Mouse (Mus musculus) stomach, embryonic 16.5 days (tissue): ENCODE measurements around the gene Nr1i2. TPM values are rescaled to one million over a fixed set of nuclear protein-coding genes. Genes with fewer than 3 reads are reported as not detected.

Experiments used
- ATAC-seq: fragments of 200-750 bp; cut with Nextera tagmentation; 2 replicates; pipeline ENCODE4 v1.8.0; 2017; ENCODE audit warnings: moderate number of reproducible peaks, moderate TSS enrichment; ENCODE audit not compliant: insufficient read depth, low FRiP score
- H3K27ac ChIP-seq: fragments of 300-500 bp; sonication (generic); 2 replicates; pipeline ENCODE4 v1.5.1; 2014; ENCODE audit warnings: low read length
- H3K27me3 ChIP-seq: fragments of 300-500 bp; sonication (generic); 2 replicates; pipeline ENCODE4 v1.6.1; 2014; ENCODE audit warnings: low read length, control low read depth, mixed read lengths; ENCODE audit not compliant: control insufficient read depth, insufficient read depth
- H3K36me3 ChIP-seq: fragments of 300-500 bp; sonication (generic); 2 replicates; pipeline ENCODE4 v1.6.1; 2014; ENCODE audit warnings: low read length; ENCODE audit not compliant: control insufficient read depth, insufficient read depth
- H3K4me1 ChIP-seq: fragments of 300-500 bp; sonication (generic); 2 replicates; pipeline ENCODE4 v1.6.1; 2014; ENCODE audit warnings: low read length, control low read depth, mixed read lengths; ENCODE audit not compliant: control insufficient read depth, insufficient read depth
- H3K4me2 ChIP-seq: fragments of 300-500 bp; sonication (generic); 2 replicates; pipeline ENCODE4 v1.6.1; 2014; ENCODE audit warnings: low read depth, low read length, mixed read lengths
- H3K4me3 ChIP-seq: fragments of 300-500 bp; sonication (generic); replicated peaks from 2 replicates; pipeline ENCODE4 v1.5.1; 2014; ENCODE audit warnings: mild to moderate bottlenecking, low read length
- H3K9ac ChIP-seq: fragments of 300-500 bp; sonication (generic); 2 replicates; pipeline ENCODE4 v1.6.1; 2014; ENCODE audit warnings: low read length
- H3K9me3 ChIP-seq: fragments of 300-500 bp; sonication (generic); replicated peaks from 2 replicates; pipeline ENCODE4 v1.6.1; 2016; ENCODE audit warnings: low read length, control low read depth; ENCODE audit not compliant: control insufficient read depth
- WGBS: fragments of 180-500 bp; shearing (Covaris S2); extraction: QIAGEN DNeasy Blood & Tissue Kit; methylation state at CpG from one replicate; pipeline ENCODE4 v1.1.7; 2014; 5-methylcytosine and 5-hydroxymethylcytosine counted together
- polyA plus RNA-seq: library from polyadenylated mRNA; unstranded; fragments of >200 nt; fragmentation: Nextera tagmentation; extraction: Ambion mirVana; gene quantifications from 2 replicates; pipeline ENCODE4 v1.2.1, GENCODE M21; 2015

Gene Nr1i2
- polyA plus RNA-seq, 1 experiment from 2014 or later: 8.6 TPM

- Histone ChIP-seq H3K9me3 (no peaks in the 10 kb centered on the region), H3K4me3 (no peak overlapping the region), H3K27me3 (no peaks in the 10 kb centered on the region), H3K4me1 (no peaks in the 10 kb centered on the region), H3K4me2 (peak overlapping the region; percentile 16; the same call in 1 of the 2 replicates), H3K9ac (no peak overlapping the region), H3K36me3 (no peaks in the 10 kb centered on the region), H3K27ac (peak overlapping the region; percentile 89)
- WGBS: 30% methylated on average over 5 of the region's 5 CpGs
- peak; percentile 69 for ATAC-seq
Observed at GRCm38 (mm10) chr16:38295349-38295930, 816 bp upstream of the Nr1i2 start.

DNA sequence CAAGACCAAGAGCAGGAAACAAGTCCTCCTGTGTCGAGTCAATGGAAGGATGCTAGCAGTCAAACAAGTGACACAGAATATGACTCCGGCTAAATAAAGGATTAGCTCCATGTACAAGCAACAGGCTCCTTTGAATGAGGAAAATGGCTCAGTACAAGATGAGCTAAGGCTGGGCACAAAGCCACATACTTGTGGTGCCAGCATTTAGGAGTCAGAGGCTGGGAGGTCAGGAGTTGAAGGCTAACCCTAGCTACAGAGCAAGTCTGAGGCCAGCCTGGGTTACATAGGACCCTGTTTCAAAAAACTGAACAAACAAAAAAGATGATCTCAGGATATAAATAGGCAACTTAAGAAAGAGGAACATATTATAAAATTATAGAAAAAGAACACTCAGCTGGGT lies 4.5 kb downstream of the Nr1i2 start:
- H3K9me3 ChIP-seq: no peaks in the 10 kb centered on the region
- 0 out of 2 replicates have a peak, but pooled peaks cover 9% of the 10 kb centered on the region for H3K4me1 ChIP-seq
- no peaks in the 10 kb centered on the region for H3K27me3 ChIP-seq
- H3K27ac ChIP-seq: no peak overlapping the region
- ATAC-seq: no peak
- H3K36me3 ChIP-seq: no peaks in the 10 kb centered on the region
- 59% methylated on average over 2 of the region's 2 CpGs for WGBS
- H3K4me2 ChIP-seq: no peak overlapping the region
- no peak overlapping the region for H3K9ac ChIP-seq
- no peak overlapping the region for H3K4me3 ChIP-seq

DNA sequence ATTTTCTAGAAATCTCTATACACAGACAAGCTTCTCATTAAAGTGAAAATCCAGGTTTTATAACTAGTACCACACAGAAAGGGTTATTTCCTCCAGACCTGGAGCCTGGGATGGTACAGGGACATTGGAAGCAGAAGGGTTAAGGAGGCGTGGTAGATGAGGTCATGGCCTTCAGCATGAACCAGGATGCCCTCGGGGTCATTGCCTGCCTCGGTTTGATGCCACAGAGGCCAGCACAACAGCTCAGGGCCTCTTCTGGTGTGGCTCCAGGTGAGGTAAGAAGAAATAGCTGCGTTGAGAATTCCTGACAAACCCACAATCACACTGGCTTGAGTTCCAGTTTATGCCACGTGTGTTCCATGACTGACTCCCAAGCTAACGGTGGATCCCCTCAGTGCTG lies 5.8 kb downstream of the Nr1i2 start:
- no peak overlapping the region for H3K9ac ChIP-seq
- H3K27ac ChIP-seq: no peak overlapping the region
- H3K4me1 ChIP-seq: peaks cover 9% of the 10 kb centered on the region; the same call in 1 of the 2 replicates
- H3K27me3 ChIP-seq: no peaks in the 10 kb centered on the region
- H3K4me2 ChIP-seq: no peak overlapping the region
- no peak overlapping the region for H3K4me3 ChIP-seq
- no peak for ATAC-seq
- WGBS: 28% methylated on average over 6 of the region's 6 CpGs
- no peaks in the 10 kb centered on the region for H3K36me3 ChIP-seq
- H3K9me3 ChIP-seq: no peaks in the 10 kb centered on the region

DNA sequence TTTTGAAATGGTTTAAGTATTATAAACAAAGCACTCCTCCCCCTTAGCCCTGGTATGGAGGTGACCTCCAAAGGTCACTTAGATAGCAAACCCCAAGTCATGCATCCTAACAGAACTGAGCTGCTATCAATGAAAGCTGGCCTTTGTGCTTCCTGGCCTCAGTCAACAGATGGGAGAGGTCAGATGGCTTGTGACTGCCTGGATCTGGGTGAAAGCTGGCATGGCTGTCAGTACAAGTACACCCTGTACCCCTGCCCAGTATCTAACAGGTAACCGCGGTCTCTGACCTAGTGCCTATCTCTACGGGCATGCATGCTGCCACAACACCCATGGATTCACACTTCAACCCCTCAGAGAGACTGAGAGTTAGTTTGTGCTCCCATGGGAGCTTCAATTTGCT lies 6.9 kb downstream of the Nr1i2 start:
- Histone ChIP-seq H3K4me2 (no peak overlapping the region), H3K9ac (no peak overlapping the region)

GRCm38 (mm10) chr16:38287357-38287756 lies 7.3 kb downstream of the Nr1i2 start:
- no peak for ATAC-seq
- no peak overlapping the region for H3K9ac ChIP-seq
- 46% methylated on average over 6 of the region's 6 CpGs for WGBS

More for the DNA sequence above, 6.9 kb downstream of the Nr1i2 start:
- WGBS: 82% methylated on average over 3 of the region's 3 CpGs
- Histone ChIP-seq H3K27me3 (no peaks in the 10 kb centered on the region), H3K9me3 (no peaks in the 10 kb centered on the region), H3K27ac (peak overlapping the region; percentile 55; the same call in 1 of the 2 replicates), H3K4me3 (no peak overlapping the region), H3K4me1 (peaks cover 13% of the 10 kb centered on the region; the same call in 1 of the 2 replicates), H3K36me3 (no peaks in the 10 kb centered on the region)
- no peak for ATAC-seq

GRCm38 (mm10) chr16:38286541-38286940 lies 8.1 kb downstream of the Nr1i2 start:
- WGBS: 28% methylated on average over 4 of the region's 4 CpGs
- no peak; the same call in 1 of the 2 replicates for ATAC-seq
- Histone ChIP-seq H3K4me2 (no peak overlapping the region), H3K36me3 (no peaks in the 10 kb centered on the region), H3K27me3 (no peaks in the 10 kb centered on the region), H3K9ac (no peak overlapping the region), H3K9me3 (no peaks in the 10 kb centered on the region), H3K4me3 (no peak overlapping the region), H3K27ac (no peak overlapping the region), H3K4me1 (peaks cover 14% of the 10 kb centered on the region; the same call in 1 of the 2 replicates)

More at GRCm38 (mm10) chr16:38287357-38287756, 7.3 kb downstream of the Nr1i2 start:
- Histone ChIP-seq H3K9me3 (no peaks in the 10 kb centered on the region), H3K4me3 (no peak overlapping the region), H3K36me3 (no peaks in the 10 kb centered on the region), H3K27ac (no peak overlapping the region; the same call in 1 of the 2 replicates), H3K4me1 (peaks cover 13% of the 10 kb centered on the region; the same call in 1 of the 2 replicates), H3K27me3 (no peaks in the 10 kb centered on the region), H3K4me2 (no peak overlapping the region)

DNA sequence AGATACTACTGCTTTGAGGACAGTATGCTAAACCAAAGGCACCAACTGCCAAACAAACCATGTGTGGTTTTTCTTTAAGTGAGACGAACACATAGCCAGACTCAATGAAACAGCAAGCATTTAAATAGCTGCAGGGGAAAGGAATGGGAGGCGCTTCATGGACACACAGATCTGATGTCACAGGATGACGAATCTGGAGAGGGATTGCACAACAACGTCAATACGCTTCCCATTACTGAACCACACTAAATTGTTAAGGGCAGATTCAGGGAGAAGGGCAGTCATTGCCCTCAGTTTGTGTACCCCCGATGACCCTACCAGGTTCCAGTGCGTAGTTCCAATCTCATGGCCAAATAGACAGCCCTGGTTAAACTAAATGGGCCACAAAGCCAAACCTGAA lies 8.8 kb downstream of the Nr1i2 start:
- Histone ChIP-seq H3K9ac (no peak overlapping the region), H3K27me3 (no peaks in the 10 kb centered on the region), H3K36me3 (no peaks in the 10 kb centered on the region), H3K27ac (no peak overlapping the region), H3K9me3 (no peaks in the 10 kb centered on the region), H3K4me3 (no peak overlapping the region), H3K4me2 (no peak overlapping the region), H3K4me1 (peaks cover 15% of the 10 kb centered on the region; the same call in 1 of the 2 replicates)
- 61% methylated on average over 7 of the region's 7 CpGs for WGBS
- no peak for ATAC-seq

DNA sequence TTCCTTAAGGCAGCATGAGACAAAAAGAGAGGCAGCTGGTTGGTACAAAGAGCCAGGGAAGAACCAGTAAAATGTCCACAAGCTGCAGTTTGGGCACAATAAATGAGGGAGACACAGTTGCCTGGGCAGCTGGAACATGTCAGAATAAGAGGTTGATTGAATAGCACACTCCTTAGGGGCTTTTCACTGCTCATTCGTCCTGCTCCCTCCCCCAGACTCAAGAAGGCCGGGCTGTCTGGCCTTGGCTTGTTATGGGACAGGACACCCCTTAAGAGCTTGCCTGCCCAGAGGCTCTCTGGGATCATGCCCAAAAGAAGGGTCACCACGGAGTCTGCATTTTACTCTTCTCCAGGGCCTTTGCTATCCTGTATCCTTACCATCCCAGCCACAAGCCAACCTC lies 11.3 kb downstream of the Nr1i2 start:
- Histone ChIP-seq H3K9me3 (no peaks in the 10 kb centered on the region), H3K4me1 (peaks cover 14% of the 10 kb centered on the region; the same call in 1 of the 2 replicates), H3K9ac (no peak overlapping the region), H3K27me3 (no peaks in the 10 kb centered on the region), H3K4me2 (no peak overlapping the region), H3K27ac (no peak overlapping the region), H3K4me3 (no peak overlapping the region), H3K36me3 (no peaks in the 10 kb centered on the region)
- WGBS: 46% methylated on average over 3 of the region's 3 CpGs
- ATAC-seq: no peak

- WGBS: 71% methylated on average over 7 of the region's 7 CpGs
- Histone ChIP-seq H3K27ac (no peak overlapping the region), H3K4me1 (peaks cover 7% of the 10 kb centered on the region; the same call in 1 of the 2 replicates), H3K36me3 (no peaks in the 10 kb centered on the region), H3K4me3 (no peak overlapping the region), H3K4me2 (0 out of 2 replicates have a peak overlapping the region, but pooled peaks have one; percentile 27), H3K27me3 (no peaks in the 10 kb centered on the region), H3K9me3 (no peaks in the 10 kb centered on the region), H3K9ac (no peak overlapping the region)
- peak; percentile 85 for ATAC-seq
Observed at GRCm38 (mm10) chr16:38282559-38283160, 12.0 kb downstream of the Nr1i2 start.
